In genomic region chr8:34447880-34448830, GRCm38 (mm10) we compare ENCODE assay signal across 10 mouse cellular contexts.
DNase-seq lines count a peak whose midpoint lies in the region; ATAC-seq lines count a peak whose summit lies in the region.
"Had no signal": no experiment of that assay in that cellular context is flagged by ENCODE, and none has a peak within 500 bp of the region (broad histone marks: within the 10 kb centered on the region; RNA-seq: fewer than 3 reads in every experiment).

No protein-coding gene starts in this region.

- 62% methylated on average over 18 of the region's 18 CpGs for WGBS in hindbrain, embryonic 10.5 days
- 57% methylated on average over 18 of the region's 18 CpGs for WGBS in hindbrain, embryonic 14.5 days
- WGBS in midbrain, embryonic 11.5 days, result 51% methylated on average over 18 of the region's 18 CpGs
- WGBS in midbrain, embryonic 13.5 days, result 59% methylated on average over 18 of the region's 18 CpGs
- WGBS in heart, embryonic 14.5 days, result 5% methylated on average over 18 of the region's 18 CpGs
- WGBS in stomach, embryonic 16.5 days, result 21% methylated on average over 18 of the region's 18 CpGs

- DNase-seq in hindbrain, embryonic 10.5 days (ENCODE audit: low spot score), result no peak
- DNase-seq in hindbrain, embryonic 14.5 days (ENCODE audit: low spot score), result no peak
- peak; percentile 91 for DNase-seq in midbrain, embryonic 11.5 days (ENCODE audit: low spot score, missing footprints)
- no peak for DNase-seq in layer of hippocampus, adult 11-12 months (ENCODE audit: low spot score)
- DNase-seq: cerebellum, adult 18-20 months had no signal

- H3K27ac ChIP-seq in hindbrain, embryonic 10.5 days, result peak overlapping the region; percentile 53; the same call in 1 of the 2 replicates
- H3K27ac ChIP-seq in hindbrain, embryonic 14.5 days, result no peak overlapping the region
- H3K27ac ChIP-seq in midbrain, embryonic 11.5 days (ENCODE audit: low read depth, low read length), result no peak overlapping the region
- H3K27ac ChIP-seq in midbrain, embryonic 13.5 days, result no peak overlapping the region
- peak overlapping the region; percentile 65 to 81 for H3K27ac ChIP-seq in heart, embryonic 14.5 days (replicated peaks in 1 of 2; ENCODE audit: control insufficient read depth in 1 of 2, insufficient read depth in 1 of 2, low read depth in 2 of 2, low read length in 2 of 2)
- H3K27ac ChIP-seq in stomach, embryonic 16.5 days (ENCODE audit: low read length), result peak overlapping the region; percentile 48

- no peaks in the 10 kb centered on the region for H3K27me3 ChIP-seq in hindbrain, embryonic 10.5 days (ENCODE audit: insufficient read depth, poor library complexity, severe bottlenecking)
- no peaks in the 10 kb centered on the region for H3K27me3 ChIP-seq in hindbrain, embryonic 14.5 days (ENCODE audit: control insufficient read depth, insufficient read depth, low read length)
- no peaks in the 10 kb centered on the region for H3K27me3 ChIP-seq in midbrain, embryonic 11.5 days (ENCODE audit: control insufficient read depth, insufficient read depth, low read length)
- no peaks in the 10 kb centered on the region for H3K27me3 ChIP-seq in midbrain, embryonic 13.5 days
- H3K27me3 ChIP-seq in heart, embryonic 14.5 days (ENCODE audit: control insufficient read depth, insufficient read depth, low read length), result no peaks in the 10 kb centered on the region
- H3K27me3 ChIP-seq in stomach, embryonic 16.5 days (ENCODE audit: control insufficient read depth, insufficient read depth, low read length), result no peaks in the 10 kb centered on the region

- no peak overlapping the region for H3K4me2 ChIP-seq in hindbrain, embryonic 14.5 days (replicated peaks)
- no peak overlapping the region for H3K4me2 ChIP-seq in midbrain, embryonic 11.5 days
- H3K4me2 ChIP-seq in midbrain, embryonic 13.5 days (replicated peaks), result no peak overlapping the region
- peak overlapping the region; percentile 59 for H3K4me2 ChIP-seq in heart, embryonic 14.5 days (ENCODE audit: low read length)
- H3K4me2 ChIP-seq in stomach, embryonic 16.5 days (ENCODE audit: low read depth, low read length), result peak overlapping the region; percentile 37

- peaks cover 50% of the 10 kb centered on the region for H3K4me1 ChIP-seq in hindbrain, embryonic 10.5 days (replicated peaks)
- H3K4me1 ChIP-seq in hindbrain, embryonic 14.5 days (replicated peaks; ENCODE audit: control insufficient read depth, insufficient read depth, low read length), result no peaks in the 10 kb centered on the region; the same call in 1 of the 2 replicates
- H3K4me1 ChIP-seq in midbrain, embryonic 11.5 days (ENCODE audit: control insufficient read depth, insufficient read depth, low read length), result peaks cover 12% of the 10 kb centered on the region; the same call in 1 of the 2 replicates
- peaks cover 27% of the 10 kb centered on the region for H3K4me1 ChIP-seq in midbrain, embryonic 13.5 days (replicated peaks)
- peaks cover 24 to 32% of the 10 kb centered on the region in 2 experiments for H3K4me1 ChIP-seq in heart, embryonic 14.5 days (ENCODE audit: control insufficient read depth in 2 of 2, insufficient read depth in 2 of 2, low read length in 2 of 2)
- H3K4me1 ChIP-seq in stomach, embryonic 16.5 days (ENCODE audit: control insufficient read depth, insufficient read depth, low read length), result peaks cover 9% of the 10 kb centered on the region; the same call in 1 of the 2 replicates

- H3K4me3 ChIP-seq in hindbrain, embryonic 10.5 days, result no peak overlapping the region
- H3K4me3 ChIP-seq in hindbrain, embryonic 14.5 days (replicated peaks; ENCODE audit: low read length), result no peak overlapping the region
- H3K4me3 ChIP-seq in midbrain, embryonic 11.5 days (ENCODE audit: low read depth, low read length), result no peak overlapping the region
- H3K4me3 ChIP-seq in midbrain, embryonic 13.5 days (replicated peaks), result no peak overlapping the region
- H3K4me3 ChIP-seq in heart, embryonic 14.5 days (ENCODE audit: control insufficient read depth in 1 of 2, insufficient read depth in 1 of 2, low read depth in 1 of 2, low read length in 2 of 2), result peak overlapping the region in 1 of 2 experiments; percentile 6; a peak in 2 of 4 replicates
- H3K4me3 ChIP-seq in stomach, embryonic 16.5 days (replicated peaks; ENCODE audit: low read length), result no peak overlapping the region

- ATAC-seq in hindbrain, embryonic 14.5 days (ENCODE audit: low FRiP score), result no peak; the same call in 1 of the 2 replicates
- no peak for ATAC-seq in midbrain, embryonic 11.5 days (ENCODE audit: low FRiP score)
- no peak for ATAC-seq in midbrain, embryonic 13.5 days
- ATAC-seq in heart, embryonic 14.5 days (ENCODE audit: insufficient number of reproducible peaks, insufficient read depth, low FRiP score, low read depth), result peak; percentile 83
- ATAC-seq in stomach, embryonic 16.5 days (ENCODE audit: insufficient read depth, low FRiP score), result peak; percentile 64
- no peak for ATAC-seq in monocyte, adult 5-6 weeks (replicated peaks; ENCODE audit: insufficient number of reproducible peaks, low FRiP score, low TSS enrichment, poor library complexity, severe bottlenecking)
- ATAC-seq: CD4-positive, CD25-positive, alpha-beta regulatory T cell, adult 4 months had no signal

- H3K36me3 ChIP-seq in hindbrain, embryonic 10.5 days, result no peaks in the 10 kb centered on the region
- no peaks in the 10 kb centered on the region for H3K36me3 ChIP-seq in hindbrain, embryonic 14.5 days (replicated peaks; ENCODE audit: control insufficient read depth, insufficient read depth)
- no peaks in the 10 kb centered on the region for H3K36me3 ChIP-seq in midbrain, embryonic 11.5 days (ENCODE audit: control insufficient read depth, insufficient read depth, low read length)
- H3K36me3 ChIP-seq in midbrain, embryonic 13.5 days, result no peaks in the 10 kb centered on the region
- no peaks in the 10 kb centered on the region for H3K36me3 ChIP-seq in heart, embryonic 14.5 days (ENCODE audit: control insufficient read depth, insufficient read depth, low read length)
- H3K36me3 ChIP-seq in stomach, embryonic 16.5 days (ENCODE audit: control insufficient read depth, insufficient read depth, low read length), result no peaks in the 10 kb centered on the region

- no peak overlapping the region for H3K9ac ChIP-seq in hindbrain, embryonic 14.5 days
- H3K9ac ChIP-seq in midbrain, embryonic 11.5 days (ENCODE audit: low read length), result no peak overlapping the region
- no peak overlapping the region for H3K9ac ChIP-seq in midbrain, embryonic 13.5 days (replicated peaks)
- H3K9ac ChIP-seq in heart, embryonic 14.5 days (ENCODE audit: low read length), result peak overlapping the region; percentile 50
- H3K9ac ChIP-seq in stomach, embryonic 16.5 days (ENCODE audit: low read length), result 0 out of 2 replicates have a peak overlapping the region, but pooled peaks have one; percentile 25

- peaks cover 4% of the 10 kb centered on the region; the same call in 1 of the 2 replicates for H3K9me3 ChIP-seq in hindbrain, embryonic 10.5 days
- no peaks in the 10 kb centered on the region for H3K9me3 ChIP-seq in hindbrain, embryonic 14.5 days (ENCODE audit: control insufficient read depth, low read length)
- no peaks in the 10 kb centered on the region for H3K9me3 ChIP-seq in midbrain, embryonic 11.5 days (ENCODE audit: control insufficient read depth, low read length)
- H3K9me3 ChIP-seq in midbrain, embryonic 13.5 days, result no peaks in the 10 kb centered on the region
- H3K9me3 ChIP-seq in heart, embryonic 14.5 days (ENCODE audit: control insufficient read depth, low read length), result no peaks in the 10 kb centered on the region
- no peaks in the 10 kb centered on the region for H3K9me3 ChIP-seq in stomach, embryonic 16.5 days (replicated peaks; ENCODE audit: control insufficient read depth, low read length)

Comparison
In these comparisons a context has a peak if more than half of its experiments do, and no peak if none do; other contexts are left out.
1. H3K27ac ChIP-seq: peak in hindbrain, embryonic 10.5 days (single experiment), heart, embryonic 14.5 days (2 of 2) and stomach, embryonic 16.5 days (single experiment); none in hindbrain, embryonic 14.5 days (single experiment), midbrain, embryonic 11.5 days (single experiment) and midbrain, embryonic 13.5 days (single experiment).
2. ATAC-seq: peak in heart, embryonic 14.5 days (single experiment) and stomach, embryonic 16.5 days (single experiment); none in hindbrain, embryonic 14.5 days (single experiment), midbrain, embryonic 11.5 days (single experiment), midbrain, embryonic 13.5 days (single experiment) and monocyte, adult 5-6 weeks (single experiment).
3. H3K4me2 ChIP-seq: peak in heart, embryonic 14.5 days (single experiment) and stomach, embryonic 16.5 days (single experiment); none in hindbrain, embryonic 14.5 days (single experiment), midbrain, embryonic 11.5 days (single experiment) and midbrain, embryonic 13.5 days (single experiment).
4. H3K9ac ChIP-seq: peak in heart, embryonic 14.5 days (single experiment) and stomach, embryonic 16.5 days (single experiment); none in hindbrain, embryonic 14.5 days (single experiment), midbrain, embryonic 11.5 days (single experiment) and midbrain, embryonic 13.5 days (single experiment).